Mouse (Mus musculus) layer of hippocampus, adult 9-10 months (tissue): ENCODE data around the gene Eid2.
"Not testable (repeated sequence)": the region's sequence is repeated elsewhere in the genome, so short reads cannot be mapped to it uniquely, and the experiment has no call there.

Experiments used
- DNase-seq: peaks from one replicate; pipeline ENCODE4 v3.0.0; 2022; ENCODE audit warnings: low spot score

Eid2 gene

GRCm38 (mm10) chr7:28267129-28268041, at the start of gene Eid2:
Gene Eid2, plus strand, starts transcription at chr7:28267881.
- peak; percentile 51 for DNase-seq

DNA sequence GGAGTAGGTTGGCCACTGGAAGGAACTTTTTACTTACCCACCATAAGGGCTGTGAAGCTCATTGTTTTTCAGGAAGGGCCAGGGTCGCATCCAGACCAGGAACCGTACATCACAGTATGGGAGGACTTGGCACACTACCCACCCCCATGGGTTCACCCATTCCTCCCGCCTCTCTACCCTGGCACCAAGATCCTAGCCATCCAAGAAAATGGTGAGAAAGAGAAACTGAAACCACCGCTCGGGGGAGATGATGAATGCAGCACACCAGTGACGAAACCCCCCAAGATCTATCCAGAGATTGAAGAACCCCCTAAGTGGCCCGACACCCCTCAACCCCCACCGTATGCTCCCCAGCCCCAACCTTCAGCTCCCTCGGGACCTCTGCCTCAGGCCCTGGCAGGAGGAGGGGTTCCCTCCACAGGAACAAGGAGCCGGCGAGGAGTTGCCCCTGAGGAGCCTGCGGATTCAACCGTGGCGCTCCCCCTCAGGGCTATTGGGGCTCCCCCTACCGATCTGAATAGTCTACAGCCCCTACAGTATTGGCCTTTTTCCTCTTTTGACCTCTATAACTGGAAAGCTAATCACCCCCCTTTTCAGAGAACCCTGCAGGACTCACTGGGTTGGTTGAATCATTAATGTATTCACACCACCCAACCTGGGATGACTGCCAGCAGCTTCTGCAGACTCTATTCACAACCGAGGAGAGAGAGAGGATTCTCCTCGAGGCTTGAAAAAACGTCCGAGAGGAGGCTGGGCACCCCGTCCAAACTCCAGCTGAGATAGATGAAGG, 48.5 kb upstream of the Eid2 start:
- peak; percentile 30 for DNase-seq

DNA sequence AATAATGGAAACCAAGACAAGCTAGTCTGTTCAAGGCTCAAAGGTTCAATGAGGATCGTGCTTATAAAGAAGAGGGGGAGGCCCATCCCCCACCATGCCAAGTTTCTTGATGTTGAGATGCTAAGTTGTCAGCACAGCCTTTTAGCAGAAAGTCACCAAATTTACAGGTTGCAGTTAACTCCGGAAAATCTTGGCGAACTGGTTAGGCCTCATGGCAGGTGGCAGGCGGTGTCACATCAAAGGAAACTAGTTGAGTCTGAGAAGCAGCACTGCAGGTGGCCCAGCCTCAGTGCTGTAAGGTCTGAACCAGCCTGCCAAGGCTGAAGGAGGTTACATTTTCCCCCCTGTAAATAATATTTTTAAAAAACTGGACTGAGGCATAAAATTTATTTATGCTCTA, 40.8 kb upstream of the Eid2 start:
- not testable (repeated sequence) for DNase-seq

DNA sequence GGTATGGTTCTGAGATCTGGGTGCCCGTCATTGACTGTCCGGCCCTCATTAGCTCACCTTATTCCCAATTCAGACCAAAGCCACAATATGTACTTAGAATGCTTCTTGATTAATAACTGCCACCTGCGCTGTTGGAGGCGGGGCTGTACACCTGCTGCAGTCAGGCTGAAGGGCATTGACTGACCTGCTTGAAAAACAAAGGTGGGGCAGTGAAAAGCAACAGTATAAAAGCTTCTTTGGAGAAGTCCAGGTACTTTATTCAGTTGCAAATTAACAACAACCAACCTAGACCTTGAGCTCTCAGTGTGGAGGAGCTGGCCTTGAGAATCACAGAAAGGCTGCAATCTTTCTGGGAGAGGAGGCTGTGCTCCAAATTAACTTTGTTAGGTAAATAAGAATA, 40.3 kb upstream of the Eid2 start:
- DNase-seq, result not testable (repeated sequence)

- not testable (repeated sequence) for DNase-seq
These were observed 23.7 kb upstream of the Eid2 start for GRCm38 (mm10) chr7:28243943-28244342.

- DNase-seq, result no peak
These were observed 18.7 kb upstream of the Eid2 start for GRCm38 (mm10) chr7:28248957-28249356.

DNA sequence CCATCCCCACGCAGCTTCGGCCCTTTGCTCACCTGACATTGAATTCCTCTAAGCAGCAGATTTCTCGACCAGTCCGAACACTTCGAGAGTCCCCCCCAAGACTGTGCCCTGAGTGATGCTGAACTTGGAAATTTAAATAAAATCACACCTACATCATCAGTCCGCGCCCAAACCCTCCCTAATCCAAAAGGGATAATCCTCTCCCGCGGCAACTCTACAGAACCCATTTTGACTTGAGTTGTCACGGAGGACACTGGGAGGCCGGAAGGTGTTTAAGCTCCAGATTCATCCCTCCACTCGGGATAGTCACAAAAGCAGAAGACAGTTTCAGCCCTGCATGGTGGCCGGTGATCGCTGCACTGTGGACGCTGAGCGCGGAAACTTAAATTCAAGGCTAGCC, 15.7 kb upstream of the Eid2 start:
- no peak for DNase-seq

- no peak for DNase-seq
These were observed 13.1 kb upstream of the Eid2 start for GRCm38 (mm10) chr7:28254591-28254990.

- no peak for DNase-seq
These were observed 12.2 kb upstream of the Eid2 start for GRCm38 (mm10) chr7:28255476-28255875.

DNA sequence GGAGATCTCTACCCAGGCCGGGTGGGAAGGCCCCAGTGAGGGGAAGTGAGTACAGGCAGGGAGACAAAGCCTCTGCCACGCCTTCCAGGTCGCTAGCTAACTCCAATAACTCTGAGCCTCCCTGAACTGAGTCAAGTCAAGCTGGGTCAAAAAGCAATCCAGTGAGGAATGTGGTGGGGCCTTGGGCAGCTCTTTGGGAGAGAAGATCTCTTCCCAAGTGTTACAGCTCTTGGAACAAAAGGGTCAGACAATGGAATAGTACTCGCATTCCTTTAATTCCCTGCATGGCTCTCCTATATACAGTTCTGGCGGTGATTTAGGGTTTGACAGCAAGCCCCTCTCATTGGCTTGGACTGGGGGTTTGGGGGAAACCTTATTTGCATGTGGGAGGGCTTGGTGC, 4.8 kb upstream of the Eid2 start:
- no peak for DNase-seq

GRCm38 (mm10) chr7:28263786-28264185, 3.9 kb upstream of the Eid2 start:
- DNase-seq, result no peak

GRCm38 (mm10) chr7:28265391-28265790, 2.3 kb upstream of the Eid2 start:
- DNase-seq, result no peak

DNA sequence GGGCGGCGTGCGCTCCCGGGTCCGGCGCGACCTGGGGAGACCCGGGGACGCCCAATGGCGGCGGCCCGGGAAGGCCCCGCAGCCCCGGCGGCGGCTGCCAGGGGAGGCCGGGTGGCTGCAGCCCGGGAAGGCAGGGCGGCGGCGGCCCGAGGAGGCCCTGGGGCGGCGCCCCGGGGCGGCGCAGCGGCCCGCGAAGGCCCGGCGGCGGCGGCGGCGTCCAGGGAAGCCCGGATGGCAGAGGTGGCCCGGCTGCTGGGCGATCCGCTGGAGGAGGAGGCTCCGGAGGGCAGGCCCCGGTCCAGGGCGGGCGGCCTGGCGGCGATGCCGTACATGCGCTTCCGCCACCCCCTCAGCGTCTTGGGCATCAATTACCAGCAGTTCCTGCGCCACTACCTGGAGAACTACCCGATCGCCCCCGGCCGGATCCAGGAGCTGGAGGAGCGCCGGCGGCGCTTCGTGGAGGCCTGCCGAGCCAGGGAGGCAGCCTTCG, 406 bp downstream of the Eid2 start:
- no peak for DNase-seq

GRCm38 (mm10) chr7:28268576-28268975, 895 bp downstream of the Eid2 start:
- DNase-seq, result no peak

DNA sequence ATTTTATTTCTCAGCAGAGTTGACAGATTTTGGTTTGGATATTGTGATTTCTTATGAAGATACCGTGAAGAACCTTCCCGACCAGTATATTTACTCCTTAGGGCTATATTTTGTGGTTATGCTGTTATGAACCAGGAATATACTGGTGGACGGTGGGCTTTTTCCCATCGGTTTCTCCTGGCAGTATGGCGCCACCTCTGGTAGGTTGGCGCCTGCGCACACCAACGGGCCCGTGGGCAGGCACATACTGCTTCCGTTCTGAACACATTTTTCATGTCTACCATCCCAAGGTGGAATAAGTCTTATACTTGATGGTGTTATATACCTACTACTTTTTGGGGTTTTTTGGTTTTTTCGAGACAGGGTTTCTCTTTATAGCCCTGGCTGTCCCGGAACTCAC, 1.7 kb downstream of the Eid2 start:
- DNase-seq, result no peak

GRCm38 (mm10) chr7:28271761-28272160, 4.1 kb downstream of the Eid2 start:
- no peak for DNase-seq

DNA sequence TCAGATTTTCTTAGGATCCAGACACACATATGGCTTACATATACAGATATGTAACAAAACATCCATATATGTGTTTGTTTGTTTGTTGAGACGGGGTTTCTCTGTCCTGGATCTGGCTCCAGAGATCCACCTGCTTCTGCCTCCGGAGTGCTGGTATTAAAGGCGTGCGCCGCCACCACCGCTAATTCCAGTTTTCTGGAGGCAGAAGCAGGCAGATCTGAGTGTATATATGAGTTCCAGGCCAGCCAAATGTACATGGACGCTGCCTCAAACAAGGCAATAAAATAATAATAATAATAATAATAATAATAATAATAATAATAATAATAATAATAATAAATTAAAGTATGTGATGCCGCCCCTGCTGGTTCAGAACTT, 9.5 kb downstream of the Eid2 start:
- DNase-seq, result no peak

DNA sequence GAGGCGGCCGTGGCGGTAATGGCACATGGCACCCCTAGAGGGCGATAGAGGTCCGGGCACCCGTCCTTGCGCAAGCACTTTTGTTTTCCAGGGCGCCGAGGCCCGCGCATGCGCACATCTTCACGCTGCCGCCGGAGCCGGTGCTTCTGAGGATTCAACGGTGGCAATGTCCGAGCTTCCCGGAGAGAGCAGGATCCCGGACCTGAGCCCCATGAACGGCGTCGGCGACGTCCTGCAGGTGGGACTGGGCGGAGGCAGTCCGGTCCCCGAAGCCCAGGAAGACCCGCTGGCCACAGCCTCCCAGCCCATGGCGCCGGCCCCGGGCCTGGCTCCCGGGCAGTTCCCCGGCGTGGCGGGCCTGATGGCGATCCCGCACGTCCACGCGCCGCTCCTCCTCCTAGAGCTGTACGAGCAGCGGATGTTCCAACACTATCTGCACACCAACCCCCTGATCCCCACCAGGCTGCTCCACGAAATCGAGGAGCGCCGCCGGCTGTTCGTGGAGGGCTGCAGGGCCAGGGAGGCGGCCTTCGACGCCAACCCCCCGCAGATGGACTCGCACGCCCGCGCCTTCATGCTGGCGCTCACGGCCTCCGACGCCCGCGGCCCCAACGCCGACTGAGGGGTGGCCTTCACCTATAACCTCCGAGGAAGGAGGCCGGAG, 10.1 kb downstream of the Eid2 start, which contains the start of gene Eid2b:
Gene Eid2b, plus strand, starts transcription at position 125 of the 664 bp plus-strand sequence.
- DNase-seq, result peak; percentile 87

DNA sequence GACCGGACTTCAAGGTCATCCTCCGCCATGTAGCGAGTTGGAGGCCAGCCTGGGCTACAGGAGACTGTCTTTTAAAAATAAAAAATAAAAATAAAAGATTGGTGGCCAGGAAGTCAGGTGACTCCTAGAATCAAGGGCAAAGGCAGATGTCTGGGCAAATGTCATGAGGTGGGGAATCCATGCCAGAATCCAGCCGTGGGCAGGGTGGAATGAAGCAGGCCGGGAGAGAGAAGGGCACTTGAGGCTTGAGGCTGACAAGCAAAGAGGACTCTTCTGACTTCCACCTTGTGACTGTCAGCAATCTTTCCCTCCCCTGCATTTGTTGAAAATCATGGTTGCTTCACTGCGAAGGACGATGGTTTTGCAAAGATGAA, 10.6 kb downstream of the Eid2 start:
- DNase-seq, result no peak

- no peak for DNase-seq
These were observed 12.9 kb downstream of the Eid2 start for GRCm38 (mm10) chr7:28280630-28281029.

- DNase-seq, result no peak
These were observed 22.5 kb downstream of the Eid2 start for GRCm38 (mm10) chr7:28290165-28290564.
